Mouse (Mus musculus) heart, adult 2 months (tissue): ENCODE measurements around the gene Dlg5. TPM values are rescaled to one million over a fixed set of nuclear protein-coding genes. Genes with fewer than 3 reads are reported as not detected.

ENCODE experiments used
- DNase-seq, 2 experiments: peaks; one replicate each; pipeline ENCODE4 v3.0.0; 2021
- H3K27ac ChIP-seq: fragments of 200-600 bp; 2 replicates; pipeline ENCODE4 v1.8.1; 2022
- H3K27me3 ChIP-seq: fragments of 200-500 bp; 2 replicates; pipeline ENCODE4 v1.6.1; 2012; ENCODE audit warnings: mild to moderate bottlenecking, low read length, inconsistent platforms, mixed read lengths; ENCODE audit not compliant: control insufficient read depth, insufficient read depth
- H3K36me3 ChIP-seq: fragments of 200-500 bp; 2 replicates; pipeline ENCODE4 v1.6.1; 2012; ENCODE audit warnings: low read length, inconsistent platforms; ENCODE audit not compliant: control insufficient read depth, insufficient read depth
- H3K4me1 ChIP-seq: fragments of 200-500 bp; 2 replicates; pipeline ENCODE4 v1.6.1; 2011; ENCODE audit warnings: low read length; ENCODE audit not compliant: control insufficient read depth, insufficient read depth
- H3K4me3 ChIP-seq: fragments of 200-600 bp; 2 replicates; pipeline ENCODE4 v1.8.1; 2022
- H3K79me2 ChIP-seq: fragments of 200-500 bp; replicated peaks from 2 replicates; pipeline ENCODE4 v1.6.1; 2012; ENCODE audit warnings: mild to moderate bottlenecking, inconsistent platforms, low read length, moderate library complexity, mixed read lengths; ENCODE audit not compliant: control insufficient read depth, insufficient read depth
- H3K9ac ChIP-seq: fragments of 200-500 bp; 2 replicates; pipeline ENCODE4 v1.6.1; 2012; ENCODE audit warnings: low read depth, mild to moderate bottlenecking, control low read depth, inconsistent platforms, low read length, mixed read lengths
- CTCF ChIP-seq: fragments of 200-600 bp; IDR thresholded peaks from 2 replicates; pipeline ENCODE4 v1.8.1; 2022; ENCODE audit warnings: antibody characterized with exemption, mild to moderate bottlenecking, moderate library complexity
- EP300 ChIP-seq: fragments of 200-500 bp; IDR thresholded peaks from 2 replicates; pipeline ENCODE4 v1.6.1; 2011; ENCODE audit warnings: low read depth, low read length, control low read depth; ENCODE audit not compliant: insufficient read depth
- POLR2A ChIP-seq: fragments of 200-500 bp; IDR thresholded peaks from 2 replicates; pipeline ENCODE4 v1.6.1; 2011; ENCODE audit warnings: mild to moderate bottlenecking, low read depth, low read length, control low read depth; ENCODE audit not compliant: insufficient read depth
- WGBS: fragments of 180-500 bp; shearing (Covaris S2); methylation state at CpG from one replicate; pipeline ENCODE4 v1.1.7; 2018; 5-methylcytosine and 5-hydroxymethylcytosine counted together
- intact Hi-C: fragments of 180-260 bp; cut with DNase I; formaldehyde crosslinking; loops from one replicate; pipeline ENCODE4 v1.15.1; 2025
- polyA plus RNA-seq: library from polyadenylated mRNA; depleted of rRNA; stranded (reverse); fragments of >200 nt; gene quantifications from 2 replicates; pipeline ENCODE4 v1.2.3, GENCODE M21; 2012
- total RNA-seq, 2 experiments: library from RNA; stranded (reverse); gene quantifications; 2 replicates each; pipeline ENCODE4 v1.2.3; 2021

The Dlg5 gene
- total and polyA plus RNA-seq, 3 experiments, result 7.7 to 11.4 (median 7.7) TPM

- intact Hi-C loops, result no loop called here
- Histone ChIP-seq H3K27me3 (no peaks in the 10 kb centered on the region), H3K36me3 (no peaks in the 10 kb centered on the region), H3K4me3 (no peak overlapping the region), H3K4me1 (no peaks in the 10 kb centered on the region), H3K27ac (no peak overlapping the region), H3K9ac (no peak overlapping the region), H3K79me2 (no peaks in the 10 kb centered on the region)
- WGBS, result 78% methylated on average over 2 of the region's 2 CpGs
- no peak for TF ChIP-seq POLR2A
- TF ChIP-seq CTCF, result 0 out of 2 replicates have a peak, but pooled peaks have one; percentile 28
- DNase-seq, result no peak
Observed at GRCm38 (mm10) chr14:24125069-24125468, 120.7 kb downstream of the Dlg5 start.

- intact Hi-C loops, result no loop called here
- no peak overlapping the region for H3K27ac ChIP-seq
- H3K27me3 ChIP-seq, result no peaks in the 10 kb centered on the region
- TF ChIP-seq EP300 (no peak), CTCF (no peak), POLR2A (no peak)
- DNase-seq, result no peak
- no peaks in the 10 kb centered on the region for H3K79me2 ChIP-seq
- H3K9ac ChIP-seq, result no peak overlapping the region
- H3K4me3 ChIP-seq, result no peak overlapping the region
- WGBS, result 11% methylated on average over 1 of the region's 1 CpGs
- H3K36me3 ChIP-seq, result no peaks in the 10 kb centered on the region
- H3K4me1 ChIP-seq, result no peaks in the 10 kb centered on the region
Observed at GRCm38 (mm10) chr14:24124171-24124570, 121.5 kb downstream of the Dlg5 start.

GRCm38 (mm10) chr14:24106734-24107133 lies 139.0 kb downstream of the Dlg5 start:
- TF ChIP-seq POLR2A, result no peak
- TF ChIP-seq EP300, result no peak
- TF ChIP-seq CTCF, result no peak
- intact Hi-C loops, result no loop called here
- Histone ChIP-seq H3K79me2 (no peaks in the 10 kb centered on the region), H3K36me3 (no peaks in the 10 kb centered on the region), H3K27ac (no peak overlapping the region), H3K4me1 (no peaks in the 10 kb centered on the region), H3K27me3 (no peaks in the 10 kb centered on the region), H3K9ac (no peak overlapping the region), H3K4me3 (no peak overlapping the region)
- 89% methylated on average over 2 of the region's 2 CpGs for WGBS
- no peak for DNase-seq

- Histone ChIP-seq H3K36me3 (no peaks in the 10 kb centered on the region), H3K27ac (no peak overlapping the region), H3K79me2 (no peaks in the 10 kb centered on the region), H3K4me3 (no peak overlapping the region), H3K4me1 (no peaks in the 10 kb centered on the region), H3K27me3 (no peaks in the 10 kb centered on the region), H3K9ac (no peak overlapping the region)
- intact Hi-C loops, result no loop called here
- TF ChIP-seq POLR2A (no peak), EP300 (no peak), CTCF (no peak)
- DNase-seq, result no peak
- WGBS, result 64% methylated on average over 4 of the region's 4 CpGs
Observed at GRCm38 (mm10) chr14:24098828-24099227, 146.9 kb downstream of the Dlg5 start.

GRCm38 (mm10) chr14:24094656-24095055 lies 151.1 kb downstream of the Dlg5 start:
- 89% methylated on average over 1 of the region's 1 CpGs for WGBS

GRCm38 (mm10) chr14:24093221-24093620 lies 152.5 kb downstream of the Dlg5 start:
- Histone ChIP-seq H3K27ac (no peak overlapping the region), H3K4me1 (no peaks in the 10 kb centered on the region), H3K36me3 (no peaks in the 10 kb centered on the region), H3K27me3 (no peaks in the 10 kb centered on the region), H3K9ac (no peak overlapping the region), H3K4me3 (no peak overlapping the region), H3K79me2 (no peaks in the 10 kb centered on the region)
- TF ChIP-seq EP300 (no peak), CTCF (no peak), POLR2A (no peak)
- 89% methylated on average over 4 of the region's 4 CpGs for WGBS
- no peak for DNase-seq
- intact Hi-C loops, result no loop called here

More at GRCm38 (mm10) chr14:24094656-24095055, 151.1 kb downstream of the Dlg5 start:
- Histone ChIP-seq H3K4me3 (no peak overlapping the region), H3K79me2 (no peaks in the 10 kb centered on the region), H3K9ac (no peak overlapping the region), H3K27ac (no peak overlapping the region), H3K27me3 (no peaks in the 10 kb centered on the region), H3K4me1 (no peaks in the 10 kb centered on the region), H3K36me3 (no peaks in the 10 kb centered on the region)
- no peak for DNase-seq
- intact Hi-C loops, result no loop called here
- TF ChIP-seq EP300 (no peak), CTCF (no peak), POLR2A (no peak)
